Comparison of ENCODE assay signal across 16 mouse cellular contexts in genomic region chr8:127855653-127856300, GRCm38 (mm10).
A peak's percentile ranks its signal among the peaks of the same experiment; 100 is the strongest.
DNase-seq lines count a peak whose midpoint lies in the region; ATAC-seq and TF ChIP-seq lines count a peak whose summit lies in the region.
"Had no signal": no experiment of that assay in that cellular context is flagged by ENCODE, and none has a peak within 500 bp of the region (broad histone marks: within the 10 kb centered on the region; RNA-seq: fewer than 3 reads in every experiment).

No protein-coding gene starts in this region.

- H3K4me1 ChIP-seq in lung, embryonic 14.5 days (ENCODE audit: insufficient read depth): peaks cover 10% of the 10 kb centered on the region
- peaks cover 13% of the 10 kb centered on the region for H3K4me1 ChIP-seq in lung, adult 2 months (ENCODE audit: control insufficient read depth, insufficient read depth, low read length)
- no peaks in the 10 kb centered on the region for H3K4me1 ChIP-seq in limb, embryonic 14.5 days (ENCODE audit: control insufficient read depth, insufficient read depth, low read length)
- no peaks in the 10 kb centered on the region for H3K4me1 ChIP-seq in stomach, postnatal 0 days (replicated peaks; ENCODE audit: control insufficient read depth, insufficient read depth)
- peaks cover 2% of the 10 kb centered on the region; the same call in 1 of the 2 replicates for H3K4me1 ChIP-seq in hindbrain, embryonic 12.5 days
- H3K4me1 ChIP-seq in midbrain, embryonic 13.5 days (replicated peaks): peaks cover 6% of the 10 kb centered on the region; the same call in 1 of the 2 replicates
- H3K4me1 ChIP-seq: liver, embryonic 15.5 days had no signal

- 13% methylated on average over 4 of the region's 4 CpGs for WGBS in lung, embryonic 14.5 days
- 27% methylated on average over 4 of the region's 4 CpGs for WGBS in lung, adult 2 months
- 22% methylated on average over 4 of the region's 4 CpGs for WGBS in limb, embryonic 14.5 days
- 18% methylated on average over 4 of the region's 4 CpGs for WGBS in stomach, postnatal 0 days
- WGBS in hindbrain, embryonic 12.5 days: 61% methylated on average over 4 of the region's 4 CpGs
- WGBS in midbrain, embryonic 13.5 days: 56% methylated on average over 4 of the region's 4 CpGs

- DNase-seq in embryo, embryonic 10 days (ENCODE audit: low spot score): peak; percentile 11
- DNase-seq in embryo, embryonic 9.5 days (ENCODE audit: extremely low spot score): no peak
- DNase-seq in lung, embryonic 14.5 days: peak; percentile 72
- DNase-seq in lung, adult 2 months: no peak
- DNase-seq in limb, embryonic 14.5 days (ENCODE audit: low spot score): peak; percentile 10
- DNase-seq in stomach, postnatal 0 days (ENCODE audit: low spot score): peak; percentile 16
- DNase-seq: adrenal gland, adult 8-10 months; layer of hippocampus, postnatal 36 days; right cerebral cortex, postnatal 4 days had no signal

- no peak for TF ChIP-seq POLR2A in lung, adult 2 months (IDR thresholded peaks at IDR 0.05; ENCODE audit: borderline replicate concordance, extremely low read depth, low read depth, low read length)
- no peak for TF ChIP-seq POLR2A in limb, embryonic 14.5 days (IDR thresholded peaks at IDR 0.05; ENCODE audit: borderline replicate concordance, extremely low read depth, insufficient read depth, insufficient read length)

- H3K36me3 ChIP-seq in lung, embryonic 14.5 days (ENCODE audit: insufficient read depth): no peaks in the 10 kb centered on the region
- H3K36me3 ChIP-seq in limb, embryonic 14.5 days (ENCODE audit: control insufficient read depth, insufficient read depth, low read length): no peaks in the 10 kb centered on the region
- H3K36me3 ChIP-seq in stomach, postnatal 0 days (ENCODE audit: control insufficient read depth, insufficient read depth, low read length): no peaks in the 10 kb centered on the region
- H3K36me3 ChIP-seq in hindbrain, embryonic 12.5 days: no peaks in the 10 kb centered on the region
- no peaks in the 10 kb centered on the region for H3K36me3 ChIP-seq in midbrain, embryonic 13.5 days
- H3K36me3 ChIP-seq: forebrain, embryonic 10.5 days; G1E; hindbrain, embryonic 10.5 days; liver, embryonic 15.5 days had no signal

- peak overlapping the region; percentile 44; the same call in 1 of the 2 replicates for H3K27ac ChIP-seq in lung, embryonic 14.5 days (ENCODE audit: low read depth)
- H3K27ac ChIP-seq in limb, embryonic 14.5 days (replicated peaks; ENCODE audit: low read depth, low read length): no peak overlapping the region
- peak overlapping the region; percentile 30; the same call in 1 of the 2 replicates for H3K27ac ChIP-seq in stomach, postnatal 0 days (replicated peaks)
- no peak overlapping the region for H3K27ac ChIP-seq in hindbrain, embryonic 12.5 days
- no peak overlapping the region for H3K27ac ChIP-seq in midbrain, embryonic 13.5 days
- H3K27ac ChIP-seq: forebrain, embryonic 10.5 days; hindbrain, embryonic 10.5 days; liver, embryonic 15.5 days had no signal

- TF ChIP-seq EP300 in stomach, postnatal 0 days (optimal IDR thresholded peaks at IDR 0.05): no peak

- no peak for TF ChIP-seq CTCF in lung, embryonic 14.5 days (IDR thresholded peaks at IDR 0.05; ENCODE audit: low read depth)
- no peak for TF ChIP-seq CTCF in lung, adult 2 months (IDR thresholded peaks at IDR 0.05; ENCODE audit: insufficient read depth, low read length)
- TF ChIP-seq CTCF in stomach, postnatal 0 days (IDR thresholded peaks at IDR 0.05; ENCODE audit: low read depth): no peak

- H3K4me3 ChIP-seq in lung, embryonic 14.5 days (ENCODE audit: low read depth, low read length): no peak overlapping the region
- H3K4me3 ChIP-seq in lung, adult 2 months (replicated peaks; ENCODE audit: extremely low read depth, low read depth, low read length): no peak overlapping the region
- no peak overlapping the region for H3K4me3 ChIP-seq in limb, embryonic 14.5 days (replicated peaks; ENCODE audit: low read length)
- H3K4me3 ChIP-seq in stomach, postnatal 0 days (ENCODE audit: low read depth, low read length): no peak overlapping the region
- no peak overlapping the region for H3K4me3 ChIP-seq in hindbrain, embryonic 12.5 days
- H3K4me3 ChIP-seq in midbrain, embryonic 13.5 days (replicated peaks): no peak overlapping the region
- H3K4me3 ChIP-seq: forebrain, embryonic 10.5 days; hindbrain, embryonic 10.5 days; liver, embryonic 15.5 days; myocyte had no signal

- H3K27me3 ChIP-seq in lung, embryonic 14.5 days (ENCODE audit: insufficient read depth, low read length): no peaks in the 10 kb centered on the region
- H3K27me3 ChIP-seq in limb, embryonic 14.5 days (ENCODE audit: control insufficient read depth, insufficient read depth, low read length): no peaks in the 10 kb centered on the region
- no peaks in the 10 kb centered on the region for H3K27me3 ChIP-seq in stomach, postnatal 0 days (ENCODE audit: control insufficient read depth, insufficient read depth, low read length)
- H3K27me3 ChIP-seq in hindbrain, embryonic 12.5 days: no peaks in the 10 kb centered on the region
- H3K27me3 ChIP-seq in midbrain, embryonic 13.5 days: no peaks in the 10 kb centered on the region
- H3K27me3 ChIP-seq: liver, embryonic 15.5 days had no signal

- H3K9ac ChIP-seq in lung, embryonic 14.5 days: no peak overlapping the region
- H3K9ac ChIP-seq in limb, embryonic 14.5 days (ENCODE audit: low read depth, low read length, severe bottlenecking): no peak overlapping the region
- H3K9ac ChIP-seq in stomach, postnatal 0 days (ENCODE audit: low read length): no peak overlapping the region
- no peak overlapping the region for H3K9ac ChIP-seq in hindbrain, embryonic 12.5 days
- no peak overlapping the region for H3K9ac ChIP-seq in midbrain, embryonic 13.5 days (replicated peaks)
- H3K9ac ChIP-seq: liver, embryonic 15.5 days had no signal

- peak; percentile 90 for ATAC-seq in lung, embryonic 14.5 days (ENCODE audit: insufficient read depth)
- no peak for ATAC-seq in limb, embryonic 14.5 days (ENCODE audit: low FRiP score, low read depth)
- ATAC-seq in stomach, postnatal 0 days (ENCODE audit: low FRiP score, low TSS enrichment): no peak
- no peak for ATAC-seq in hindbrain, embryonic 12.5 days (ENCODE audit: low FRiP score)
- no peak for ATAC-seq in midbrain, embryonic 13.5 days

- H3K4me2 ChIP-seq in lung, embryonic 14.5 days: no peak overlapping the region
- no peak overlapping the region for H3K4me2 ChIP-seq in limb, embryonic 14.5 days (replicated peaks; ENCODE audit: low read depth, low read length, severe bottlenecking)
- H3K4me2 ChIP-seq in stomach, postnatal 0 days (replicated peaks; ENCODE audit: low read depth): no peak overlapping the region
- no peak overlapping the region for H3K4me2 ChIP-seq in hindbrain, embryonic 12.5 days (replicated peaks)
- H3K4me2 ChIP-seq in midbrain, embryonic 13.5 days (replicated peaks): no peak overlapping the region
- H3K4me2 ChIP-seq: liver, embryonic 15.5 days had no signal

- H3K9me3 ChIP-seq in lung, embryonic 14.5 days (ENCODE audit: low read depth, low read length): no peaks in the 10 kb centered on the region
- no peaks in the 10 kb centered on the region for H3K9me3 ChIP-seq in limb, embryonic 14.5 days (ENCODE audit: control insufficient read depth, low read length)
- no peaks in the 10 kb centered on the region for H3K9me3 ChIP-seq in stomach, postnatal 0 days (ENCODE audit: control insufficient read depth, low read length)
- H3K9me3 ChIP-seq in hindbrain, embryonic 12.5 days (replicated peaks): no peaks in the 10 kb centered on the region
- H3K9me3 ChIP-seq in midbrain, embryonic 13.5 days: no peaks in the 10 kb centered on the region
- H3K9me3 ChIP-seq: forebrain, embryonic 10.5 days; hindbrain, embryonic 10.5 days; liver, embryonic 15.5 days had no signal

Comparison
In these comparisons a context has a peak if more than half of its experiments do, and no peak if none do; other contexts are left out.
1. DNase-seq: peak in embryo, embryonic 10 days (single experiment), lung, embryonic 14.5 days (single experiment), limb, embryonic 14.5 days (single experiment) and stomach, postnatal 0 days (single experiment); none in embryo, embryonic 9.5 days (single experiment) and lung, adult 2 months (single experiment).
2. H3K27ac ChIP-seq: peak in lung, embryonic 14.5 days (single experiment) and stomach, postnatal 0 days (single experiment); none in limb, embryonic 14.5 days (single experiment), hindbrain, embryonic 12.5 days (single experiment) and midbrain, embryonic 13.5 days (single experiment).